Mouse (Mus musculus) brain, embryonic 14.5 days (tissue): ENCODE results near the gene Map3k20. TPM values are rescaled to one million over a fixed set of nuclear protein-coding genes. Genes with fewer than 3 reads are reported as not detected.

Experiments
- DNase-seq: peaks from one replicate; pipeline ENCODE4 v3.0.0-alpha.2; 2011; ENCODE audit warnings: low read depth
- CTCF ChIP-seq: fragments of 200-500 bp; IDR thresholded peaks from 2 replicates; pipeline ENCODE4 v1.5.1; 2012; ENCODE audit warnings: inconsistent platforms, mild to moderate bottlenecking, moderate library complexity, borderline replicate concordance; ENCODE audit not compliant: insufficient read depth, insufficient read length; ENCODE audit errors: extremely low read depth
- POLR2A ChIP-seq: fragments of 200-500 bp; IDR thresholded peaks from 2 replicates; pipeline ENCODE4 v1.6.1; 2012; ENCODE audit warnings: mild to moderate bottlenecking, inconsistent platforms, borderline replicate concordance; ENCODE audit not compliant: poor library complexity, insufficient read depth, insufficient read length, severe bottlenecking; ENCODE audit errors: extremely low read depth
- polyA plus RNA-seq: library from polyadenylated mRNA; depleted of rRNA; stranded (reverse); fragments of >200 nt; gene quantifications from 2 replicates; pipeline ENCODE4 v1.2.3, GENCODE M21; 2012

Map3k20 gene
- polyA plus RNA-seq, 1 experiment = 6.4 TPM

DNA sequence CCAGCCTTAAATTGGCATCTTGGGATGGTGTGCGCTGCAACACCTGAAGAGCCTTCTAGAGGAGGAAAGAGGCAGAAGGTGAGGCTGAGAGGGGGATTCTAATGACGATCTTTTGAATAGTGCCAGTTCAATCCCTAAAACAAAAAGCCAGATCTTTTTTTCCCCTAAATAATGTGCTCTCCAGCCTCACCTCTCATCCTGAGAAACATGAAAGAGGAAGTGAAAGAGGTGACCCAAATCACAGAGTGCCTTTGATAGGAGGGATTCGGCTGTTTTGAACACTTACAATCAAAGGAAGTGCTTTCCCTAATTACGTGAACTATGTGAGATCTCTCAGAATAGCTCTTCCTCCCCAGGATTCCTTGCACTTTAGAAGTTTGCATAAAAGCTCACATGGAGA is 46.6 kb downstream of the Map3k20 start:
- no peak for DNase-seq

DNA sequence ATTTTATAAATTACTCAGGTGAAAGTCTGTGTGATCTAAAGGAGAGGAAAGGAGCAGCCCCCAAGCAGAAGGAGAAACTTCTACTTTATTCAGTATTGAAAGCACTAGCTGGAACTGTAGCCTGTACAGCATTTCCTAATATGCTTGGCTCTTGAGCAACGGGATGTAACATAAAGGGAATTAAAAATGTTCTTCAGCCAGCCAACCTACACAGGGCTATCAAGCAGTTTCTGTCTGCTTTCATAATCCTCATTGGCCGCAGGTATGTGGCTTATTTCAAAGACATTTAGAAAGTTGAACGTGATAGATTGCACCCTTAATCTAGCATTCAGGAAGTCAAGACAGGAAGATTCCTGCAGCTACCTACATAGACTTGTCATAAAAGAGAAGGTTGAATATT is 47.8 kb downstream of the Map3k20 start:
- no peak for DNase-seq
- TF ChIP-seq CTCF = no peak

More for the DNA sequence above, 46.6 kb downstream of the Map3k20 start:
- no peak for TF ChIP-seq POLR2A
- TF ChIP-seq CTCF = no peak

DNA sequence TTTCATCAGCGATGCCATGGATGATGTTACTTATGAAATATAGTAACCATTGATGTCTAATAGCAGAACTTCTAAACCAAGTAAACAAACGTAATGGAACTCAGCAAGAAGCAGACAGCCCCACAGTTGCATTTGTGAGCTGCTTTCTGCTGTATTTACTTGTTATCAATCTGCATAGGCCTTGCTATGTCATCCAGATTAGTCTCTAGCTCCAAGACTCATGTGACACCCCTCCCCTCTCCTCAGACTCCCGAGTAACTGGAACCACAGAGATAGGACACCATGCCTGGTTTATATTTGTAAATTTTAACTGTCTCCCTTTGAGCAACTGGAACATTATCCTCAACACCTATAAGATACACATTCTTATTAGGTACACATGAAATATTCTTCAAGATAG is 51.4 kb downstream of the Map3k20 start:
- DNase-seq = no peak

DNA sequence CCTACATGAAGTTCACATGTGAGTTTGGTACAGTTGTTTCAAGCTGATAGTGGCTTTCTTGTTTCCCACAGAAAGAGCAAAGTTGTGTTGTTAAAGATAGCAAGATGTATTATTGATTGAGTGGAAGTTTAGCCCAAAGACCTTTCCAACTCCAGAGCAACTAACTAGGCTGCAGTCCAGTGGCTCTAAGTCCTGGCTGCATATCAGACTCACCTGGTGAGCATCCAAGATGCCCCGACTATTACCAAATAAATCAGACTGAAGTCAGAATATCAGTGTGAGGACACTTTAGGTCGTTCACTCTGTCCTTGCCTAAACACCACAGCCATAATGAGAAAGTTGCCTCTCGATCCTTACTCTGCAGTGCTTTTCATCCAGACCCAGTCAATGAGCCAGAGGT is 59.8 kb downstream of the Map3k20 start:
- no peak for DNase-seq
- TF ChIP-seq POLR2A (no peak), CTCF (no peak)

More for the DNA sequence above, 51.4 kb downstream of the Map3k20 start:
- no peak for TF ChIP-seq CTCF
- TF ChIP-seq POLR2A = no peak

DNA sequence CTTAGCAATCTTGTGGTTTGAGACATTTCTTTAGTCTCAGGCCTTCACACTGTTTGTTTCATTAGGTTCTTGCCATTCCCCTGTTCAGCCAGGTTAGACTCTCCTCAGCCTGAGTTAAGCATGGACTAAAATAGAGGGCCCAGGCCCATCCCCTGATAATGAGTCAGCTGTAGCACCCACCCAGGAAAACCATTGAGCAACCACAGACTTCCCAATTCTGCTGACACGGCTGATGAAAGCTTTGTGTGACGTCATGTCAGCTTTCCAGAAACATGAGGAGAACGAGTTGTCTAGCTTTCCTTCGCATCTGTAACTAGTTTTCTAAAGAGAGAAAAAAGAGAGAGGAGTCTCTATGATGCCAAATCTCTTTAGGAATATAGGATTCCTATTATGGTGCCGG is 65.9 kb downstream of the Map3k20 start:
- DNase-seq = no peak
- TF ChIP-seq CTCF (no peak), POLR2A (no peak)

DNA sequence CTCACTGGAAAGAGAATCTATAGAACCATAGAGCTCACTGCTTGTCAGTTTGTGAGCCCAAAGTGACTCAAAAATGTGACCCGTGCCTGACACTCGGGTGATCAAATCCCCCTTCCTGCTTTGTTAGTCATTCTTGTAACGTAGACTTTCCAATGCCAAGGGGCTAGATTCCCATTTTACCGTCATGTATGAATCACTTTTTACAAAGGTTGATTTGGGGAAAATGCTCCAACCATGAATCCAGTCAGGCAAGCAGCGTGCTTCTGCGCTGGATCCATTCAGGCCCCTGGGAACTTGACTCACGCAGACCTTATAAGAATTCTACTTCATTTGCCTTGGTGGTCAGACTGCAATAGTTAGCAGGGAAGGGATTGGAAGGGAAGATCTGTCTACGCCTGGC is 66.3 kb downstream of the Map3k20 start:
- no peak for DNase-seq
- TF ChIP-seq POLR2A = no peak
- TF ChIP-seq CTCF = no peak

DNA sequence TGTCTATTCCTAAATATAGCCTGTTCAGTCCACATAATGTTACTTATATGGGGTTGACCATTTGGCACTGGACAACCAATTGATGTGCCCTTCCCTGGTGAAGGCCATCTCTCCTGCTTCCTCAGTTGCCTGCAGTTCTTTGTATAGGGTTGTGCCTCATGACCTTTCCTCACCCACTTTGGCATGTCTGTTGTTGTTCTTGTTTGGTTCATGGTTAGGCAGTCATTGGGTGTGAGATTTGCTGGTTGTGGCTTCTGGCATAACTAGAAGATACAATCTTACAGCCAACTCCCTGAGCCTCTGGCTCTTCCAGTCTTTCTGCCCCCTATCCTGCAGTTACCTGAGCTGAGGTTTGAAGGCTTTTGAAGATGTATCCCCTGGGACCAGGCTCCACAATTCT is 67.3 kb downstream of the Map3k20 start:
- TF ChIP-seq POLR2A (no peak), CTCF (no peak)
- no peak for DNase-seq

DNA sequence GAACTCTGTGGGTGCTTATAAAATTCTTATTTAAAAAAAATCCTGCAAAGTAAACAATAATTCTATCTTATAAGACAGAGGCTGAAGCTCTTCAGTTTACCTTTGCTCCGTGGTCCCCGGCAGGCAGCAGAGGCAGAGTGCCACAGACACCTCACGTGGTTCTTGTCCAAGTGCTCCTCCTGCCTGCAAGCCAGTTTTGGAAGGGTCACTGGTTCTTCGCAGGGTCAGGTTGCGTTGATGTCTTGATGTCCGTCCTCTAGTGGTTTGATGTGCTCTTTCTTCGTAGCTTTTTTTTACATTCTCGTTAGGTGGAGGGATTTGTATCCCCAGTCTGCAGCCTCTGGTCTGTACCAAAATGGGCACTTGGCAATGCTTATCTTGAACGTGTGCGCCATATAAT is 71.0 kb downstream of the Map3k20 start:
- no peak for TF ChIP-seq POLR2A
- no peak for TF ChIP-seq CTCF
- DNase-seq = no peak

DNA sequence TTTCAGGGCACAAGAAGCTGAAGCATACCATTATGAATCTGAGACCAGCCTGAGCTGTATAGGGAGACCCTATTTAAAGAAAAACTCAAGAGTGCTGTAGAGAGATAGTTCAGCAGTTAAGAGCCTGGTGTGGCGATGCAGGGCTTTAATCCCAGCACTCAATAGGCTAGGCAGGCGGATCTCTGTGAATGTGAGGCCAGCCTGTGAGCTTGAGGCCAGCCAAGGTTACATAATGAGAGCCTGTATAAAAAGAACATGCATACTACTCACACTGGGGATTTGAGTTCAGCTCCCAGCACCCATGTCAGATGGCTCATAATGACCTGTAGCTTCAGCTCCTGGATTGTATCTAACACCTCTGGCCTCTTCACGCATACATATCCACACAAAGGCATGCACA is 76.1 kb downstream of the Map3k20 start:
- DNase-seq = peak; percentile 44
- TF ChIP-seq CTCF (no peak), POLR2A (no peak)

DNA sequence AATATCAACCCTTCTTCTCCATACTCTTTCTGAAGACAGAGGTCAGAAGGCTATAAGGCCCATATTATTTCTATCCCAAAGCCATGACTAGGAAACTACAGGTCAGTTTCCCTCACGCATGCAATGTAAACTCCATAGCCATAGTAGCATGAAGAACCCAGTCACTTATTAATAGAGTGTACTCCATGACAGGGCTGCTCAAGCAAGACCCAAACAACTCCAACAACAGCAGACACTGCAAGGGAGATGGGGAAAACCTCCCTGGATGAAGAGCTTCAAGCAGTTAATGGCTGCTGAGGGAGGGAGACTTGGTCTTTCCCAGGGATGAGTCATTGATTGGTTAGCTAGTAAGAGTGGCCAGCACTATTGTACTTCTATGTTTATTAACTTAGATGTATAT is 78.0 kb downstream of the Map3k20 start:
- no peak for DNase-seq
- TF ChIP-seq CTCF = no peak
- TF ChIP-seq POLR2A = no peak

DNA sequence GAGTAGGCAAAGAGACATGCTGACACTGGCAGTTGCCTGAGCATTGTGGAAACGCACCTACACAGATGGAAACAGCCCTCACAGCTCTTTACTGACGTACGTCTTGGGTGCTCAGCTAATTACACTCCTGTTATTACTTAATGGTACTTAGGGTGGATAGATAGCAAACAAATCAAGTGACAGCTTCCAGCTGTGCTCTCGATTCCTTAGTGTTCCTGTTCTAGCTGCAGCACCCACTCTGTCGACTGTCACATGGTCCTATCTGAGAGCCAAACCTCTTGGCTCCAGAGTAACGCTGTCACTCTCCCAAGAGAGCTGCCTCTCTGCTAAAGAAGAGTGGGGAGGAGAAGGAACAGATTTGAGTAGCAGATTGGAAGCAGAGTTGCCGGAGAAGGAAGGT is 80.5 kb downstream of the Map3k20 start:
- DNase-seq = peak; percentile 43
- no peak for TF ChIP-seq CTCF
- no peak for TF ChIP-seq POLR2A

DNA sequence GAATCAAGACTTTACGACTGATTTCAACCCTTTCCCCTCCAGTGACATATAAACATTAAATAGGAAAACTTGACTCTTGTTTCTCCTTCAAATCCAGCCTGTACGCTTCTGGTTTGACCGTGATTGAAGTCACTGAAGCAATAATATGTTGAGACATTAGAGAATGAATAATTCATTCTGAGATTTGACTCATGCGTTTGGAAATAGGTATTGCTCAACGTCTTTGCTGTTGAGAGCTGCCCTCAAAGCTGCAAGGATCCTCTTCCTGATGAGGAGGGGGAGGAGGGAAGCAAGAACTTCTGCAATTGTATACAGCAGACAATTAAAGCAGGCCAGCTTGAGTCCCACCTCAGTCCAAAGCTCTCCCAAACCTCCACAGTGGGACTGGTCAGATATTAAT is 81.1 kb downstream of the Map3k20 start:
- DNase-seq = no peak
- TF ChIP-seq POLR2A = no peak
- TF ChIP-seq CTCF = no peak

DNA sequence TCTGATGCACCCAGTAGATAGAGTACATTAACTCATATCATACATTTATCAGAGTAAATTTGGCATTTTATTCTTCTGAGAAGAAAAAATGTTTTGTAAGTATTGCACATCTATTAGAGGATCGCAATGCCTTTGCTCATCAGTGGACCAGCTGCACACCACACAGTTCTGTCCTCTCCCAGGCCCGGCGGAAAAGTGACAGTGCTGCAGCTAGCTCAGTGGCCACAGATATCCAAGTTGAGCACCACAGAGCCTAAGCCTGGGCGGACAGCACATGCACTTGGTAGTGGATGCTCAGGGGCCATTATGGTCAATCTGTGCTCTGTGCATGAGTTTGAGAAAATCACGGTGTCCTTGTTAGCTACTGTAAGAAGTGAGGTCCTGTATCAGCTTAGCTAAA is 82.4 kb downstream of the Map3k20 start:
- TF ChIP-seq CTCF = no peak
- no peak for TF ChIP-seq POLR2A
- no peak for DNase-seq

DNA sequence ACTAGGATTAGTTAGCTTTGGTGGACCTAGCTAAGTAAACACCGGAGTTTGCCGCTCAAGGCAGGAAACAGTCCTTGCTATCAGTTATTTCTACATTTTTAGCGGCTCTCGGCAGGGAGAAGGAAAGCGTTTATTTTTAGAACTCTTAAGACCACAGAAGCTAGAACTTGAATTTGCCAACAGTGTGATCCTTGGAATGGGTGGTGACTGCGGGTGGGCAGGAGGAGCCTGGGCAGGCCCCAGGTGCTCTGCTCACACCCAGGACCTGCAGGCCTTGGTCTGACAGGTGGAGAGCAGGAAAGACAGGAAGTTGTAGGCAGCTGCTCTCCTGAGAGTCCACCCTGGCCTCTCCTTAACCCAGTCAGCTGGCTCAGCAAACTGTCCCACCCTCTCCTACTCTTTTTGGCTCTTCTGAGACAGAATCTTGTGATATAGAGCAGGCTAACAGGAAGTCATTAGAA is 83.7 kb downstream of the Map3k20 start:
- DNase-seq = no peak
- TF ChIP-seq CTCF (no peak), POLR2A (no peak)
